Mouse (Mus musculus) cerebellum, postnatal 36 days (tissue): ENCODE measurements around the gene Meox1.

Source experiments
- DNase-seq, 2 experiments: peaks; one replicate each; pipeline ENCODE4 v3.0.0; 2021 to 2022; ENCODE audit warnings: mixed read lengths in 2 of 2

Meox1 gene

DNA sequence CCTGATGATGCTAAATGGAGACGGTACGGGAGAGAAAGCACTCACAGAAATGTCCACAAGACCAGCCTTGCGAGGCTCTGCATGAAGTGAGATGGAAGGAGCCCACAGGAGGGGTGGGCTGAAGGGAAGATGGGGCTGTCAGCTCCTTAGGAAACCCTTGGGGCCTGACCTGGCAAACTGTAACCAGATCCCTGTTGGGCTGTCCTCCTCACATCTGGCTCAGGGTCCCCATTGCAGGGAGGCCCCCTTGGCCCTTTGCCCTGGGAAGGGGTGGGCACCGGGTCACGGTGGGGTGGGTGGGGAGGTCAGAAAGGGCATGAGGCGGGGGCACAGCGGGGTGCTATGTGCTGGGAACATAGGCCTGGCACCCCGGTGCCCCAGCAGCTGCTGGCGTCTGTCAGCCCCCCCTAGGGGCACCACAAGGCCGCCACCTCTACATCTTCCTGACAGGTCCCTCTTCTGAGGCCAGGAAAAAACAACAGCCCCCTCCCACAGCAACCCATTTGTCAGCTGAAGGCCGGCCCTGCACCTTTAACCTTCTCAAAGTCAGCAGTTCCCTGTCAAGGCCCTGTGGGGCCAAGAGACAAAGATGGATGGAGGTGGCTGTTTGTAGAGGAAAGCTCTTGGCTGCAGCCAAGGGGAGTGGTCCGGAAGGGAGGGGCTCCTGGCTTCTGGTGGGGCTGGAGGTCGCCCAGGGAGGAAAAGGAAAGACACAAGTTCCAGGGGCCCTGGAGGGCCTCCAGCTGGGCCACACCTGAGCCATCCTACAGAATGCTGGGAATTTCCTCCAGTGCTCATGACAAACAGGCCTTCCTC is 2.6 kb upstream of the Meox1 start:
- DNase-seq = no peak

DNA sequence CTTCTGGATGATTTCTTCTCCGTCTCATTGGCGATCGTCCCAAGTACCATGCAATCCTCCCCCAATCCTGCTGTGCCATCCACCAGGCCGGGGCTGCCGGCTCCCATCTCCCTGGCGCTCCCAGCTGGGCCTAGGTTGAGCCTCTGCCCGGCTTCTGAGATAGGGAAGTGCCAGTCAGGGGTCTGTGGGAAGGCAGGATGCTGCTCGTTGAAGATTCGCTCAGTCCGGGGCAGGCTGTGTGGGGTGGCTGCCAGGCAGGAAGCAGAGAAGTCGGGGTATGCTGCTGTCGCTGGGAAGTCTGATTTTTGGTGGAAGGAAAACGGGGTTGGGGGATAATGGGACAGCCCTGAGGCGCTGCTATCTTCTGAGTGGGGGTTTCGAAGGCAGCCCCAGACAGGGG is 614 bp downstream of the Meox1 start:
- no peak for DNase-seq

DNA sequence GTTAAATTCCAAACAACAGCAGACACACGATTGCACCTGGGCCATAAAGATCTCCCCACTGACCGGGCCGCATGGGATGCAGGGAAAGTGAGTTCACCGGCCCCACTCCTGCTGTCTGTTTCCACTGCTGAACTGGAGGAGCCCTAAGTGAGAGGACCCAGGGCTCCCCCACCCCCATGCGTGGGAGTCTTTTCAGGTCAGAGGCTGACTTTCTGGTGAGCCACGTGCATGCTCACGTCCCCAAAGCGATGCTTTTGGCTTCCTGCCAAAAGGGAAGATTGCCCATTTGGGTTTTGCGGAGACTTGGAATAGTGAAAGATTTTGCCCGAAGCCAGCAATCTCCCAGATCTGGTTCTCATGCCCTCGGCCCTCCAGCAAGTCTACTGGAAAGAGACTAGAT is 2.7 kb downstream of the Meox1 start:
- DNase-seq = peak in 1 of 2 experiments; percentile 17

DNA sequence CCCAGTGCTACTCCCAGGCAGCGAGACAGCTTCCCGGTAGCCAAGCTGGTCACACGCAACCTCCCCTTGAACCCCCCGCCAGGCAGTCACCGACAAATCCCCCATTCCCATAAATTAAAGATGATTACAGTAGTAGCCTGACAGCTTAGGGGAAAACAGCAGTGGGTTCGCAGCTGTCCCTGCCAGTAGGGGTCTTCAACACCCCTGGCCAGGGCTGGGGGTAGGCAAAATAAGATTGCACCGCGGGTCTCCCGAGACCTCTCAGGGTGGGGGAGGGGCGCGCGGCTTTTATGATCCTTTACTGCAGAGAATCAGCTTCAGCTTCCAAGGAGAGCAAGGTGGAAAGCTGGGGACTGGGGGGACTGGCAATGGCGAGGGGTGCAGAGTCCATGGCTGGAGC is 4.4 kb downstream of the Meox1 start:
- peak in 1 of 2 experiments; percentile 15 for DNase-seq

DNA sequence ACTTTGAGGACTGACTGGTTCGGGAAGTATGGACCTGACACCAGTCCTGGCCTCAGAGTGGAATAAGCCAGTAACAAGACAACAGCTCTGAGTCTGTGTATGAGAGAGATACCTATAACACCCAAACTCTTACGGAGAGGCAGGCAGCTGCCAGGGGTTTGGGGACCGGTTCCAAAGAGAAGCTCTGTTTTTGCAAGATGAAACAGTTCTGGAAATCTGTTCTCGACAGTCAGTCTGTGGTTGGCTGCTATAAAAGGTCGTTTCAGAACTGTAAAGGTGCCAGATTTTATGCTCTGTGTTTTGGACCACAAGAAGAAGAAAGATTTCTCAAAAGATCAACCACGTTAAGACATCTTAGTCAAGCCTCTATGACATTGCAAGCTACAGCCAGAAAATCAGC is 5.4 kb downstream of the Meox1 start:
- DNase-seq = no peak

DNA sequence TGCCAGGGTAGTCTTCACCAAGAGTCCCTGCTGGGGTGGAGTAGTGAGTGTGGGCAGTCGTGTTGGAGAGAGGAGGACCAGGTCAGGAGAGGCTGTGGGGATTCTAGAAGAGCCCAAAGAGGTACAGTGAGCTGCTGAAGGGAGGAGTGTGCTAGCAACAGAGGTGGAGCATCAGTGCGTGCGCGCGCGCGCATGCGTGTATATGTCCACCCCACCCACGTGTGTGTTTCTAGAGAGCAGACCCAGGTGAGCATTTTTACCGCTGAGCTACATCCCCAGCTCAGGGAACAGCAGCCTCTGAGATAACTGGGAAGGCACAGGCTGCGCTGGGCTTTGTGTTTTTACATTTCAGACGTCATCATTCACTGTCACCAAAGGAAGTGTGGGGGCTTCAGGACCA is 7.7 kb downstream of the Meox1 start:
- no peak for DNase-seq

DNA sequence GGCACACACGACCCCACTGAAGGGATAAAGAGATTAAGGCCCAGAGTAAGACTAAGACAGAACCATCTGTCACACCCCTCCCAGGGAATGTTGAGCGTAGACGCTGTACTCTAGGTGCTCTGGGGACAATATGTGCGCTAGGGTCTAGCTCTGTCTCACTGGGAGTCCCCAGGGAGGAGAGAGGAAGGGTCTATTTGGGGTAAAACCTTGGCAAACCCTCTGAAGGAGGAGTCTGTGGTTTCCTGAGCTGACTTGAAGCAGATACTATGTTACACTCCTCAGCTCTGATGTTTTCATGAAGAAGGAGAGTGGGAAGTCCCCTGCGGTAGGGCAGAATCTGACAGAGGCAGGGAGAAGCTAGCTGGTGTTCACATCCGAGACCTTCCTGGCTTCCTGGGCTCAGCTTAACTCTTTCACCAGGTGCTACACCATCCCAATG is 8.3 kb downstream of the Meox1 start:
- no peak for DNase-seq

DNA sequence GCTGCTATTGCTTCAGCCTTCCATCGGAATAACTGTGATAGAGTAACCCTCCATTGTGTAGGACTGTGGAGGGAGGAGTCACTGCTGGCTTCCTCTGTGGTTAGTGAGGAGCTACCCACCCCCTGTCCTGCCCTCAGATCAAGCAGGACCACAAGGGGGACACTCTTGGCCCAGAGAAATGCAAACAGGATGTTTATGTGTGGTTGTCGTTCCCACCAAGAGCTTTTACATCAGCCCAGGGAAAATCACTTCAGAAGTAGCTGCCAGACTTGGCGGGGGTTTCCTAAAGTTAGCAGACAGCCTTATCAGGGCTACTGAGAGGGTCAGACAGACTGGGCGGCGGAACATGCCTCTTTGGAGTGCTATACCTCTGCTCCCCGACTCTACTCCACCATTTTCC is 8.9 kb downstream of the Meox1 start:
- no peak for DNase-seq

DNA sequence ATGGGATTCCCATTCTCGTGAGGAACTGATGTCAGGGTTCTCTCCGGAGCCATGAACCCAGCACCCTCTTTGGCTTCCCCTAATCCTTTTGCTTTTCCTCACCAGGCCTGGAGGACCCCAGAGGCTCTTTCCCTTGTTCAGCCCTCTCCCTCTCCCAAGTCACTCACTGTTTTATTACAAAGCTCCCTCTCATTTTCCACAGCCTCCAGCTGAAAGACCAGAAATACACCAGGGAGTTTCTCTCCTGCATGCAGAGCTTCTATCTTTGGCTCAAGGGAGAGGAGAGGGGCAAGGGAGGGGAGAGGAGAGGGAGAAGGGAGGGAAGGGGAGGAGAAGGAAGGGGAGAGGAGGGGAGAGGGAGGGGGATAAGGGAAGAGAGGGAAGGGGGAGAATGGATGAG is 10.3 kb downstream of the Meox1 start:
- no peak for DNase-seq

DNA sequence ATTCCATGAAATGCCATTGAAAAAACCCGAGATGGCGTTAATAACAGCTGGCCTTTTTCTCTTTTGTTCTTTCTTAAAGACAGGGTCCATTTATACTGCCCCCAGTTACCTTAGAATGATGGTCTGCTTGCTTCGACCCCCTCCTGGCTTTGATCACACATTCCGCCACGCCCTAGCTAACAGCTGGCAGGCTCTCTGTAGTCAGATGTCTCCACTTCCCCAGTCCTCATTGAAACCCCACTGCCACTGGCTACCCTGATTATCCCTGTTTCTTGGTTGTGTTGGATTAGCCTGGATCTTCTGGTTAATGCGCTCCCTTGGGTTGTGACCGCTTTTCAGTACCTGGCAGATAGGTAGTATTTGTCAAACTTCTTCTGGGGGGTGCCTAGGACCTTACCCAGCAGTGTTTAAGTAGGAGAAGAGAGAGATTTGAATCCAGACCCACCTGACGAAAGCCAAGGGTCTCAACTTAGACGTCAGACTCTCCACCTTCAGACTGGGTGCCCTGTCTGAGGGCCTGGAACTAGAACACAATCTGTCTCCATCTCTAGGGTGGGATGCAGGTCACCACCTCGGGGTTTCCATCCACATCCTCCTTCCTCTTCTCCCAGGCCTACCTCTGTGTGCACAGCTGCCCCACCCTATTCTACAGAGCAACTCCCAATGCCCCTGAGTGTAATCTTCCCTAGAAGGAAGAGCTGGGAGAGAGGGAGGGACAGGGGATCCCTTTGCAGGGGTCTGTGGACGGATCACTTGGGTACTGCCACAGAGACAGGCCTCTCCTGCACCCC is 11.5 kb downstream of the Meox1 start:
- DNase-seq = no peak

DNA sequence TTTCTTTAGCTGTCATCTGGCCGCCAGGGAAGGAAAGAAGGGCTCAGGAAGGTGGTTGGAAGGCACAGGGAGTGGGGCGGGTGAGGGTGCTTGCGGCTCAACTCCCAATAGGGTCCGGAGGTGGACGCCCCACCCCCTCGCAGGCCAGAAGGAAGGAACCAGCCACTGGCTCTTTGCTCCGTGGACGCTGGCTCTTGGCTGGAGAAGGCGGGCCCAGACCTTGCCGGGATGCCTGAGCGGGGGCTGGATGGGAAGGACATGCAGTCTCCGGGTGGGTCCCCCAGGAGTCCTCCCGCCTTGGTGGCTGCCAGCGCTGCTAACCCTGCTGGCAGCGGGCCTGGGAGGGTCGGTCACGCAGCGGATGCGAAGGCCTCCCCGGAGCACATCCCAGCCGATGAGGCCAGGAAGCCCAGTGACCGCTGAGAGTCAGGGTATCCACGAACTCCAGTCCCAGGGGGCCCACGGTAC is 12.5 kb downstream of the Meox1 start:
- DNase-seq = peak; percentile 28 to 47

DNA sequence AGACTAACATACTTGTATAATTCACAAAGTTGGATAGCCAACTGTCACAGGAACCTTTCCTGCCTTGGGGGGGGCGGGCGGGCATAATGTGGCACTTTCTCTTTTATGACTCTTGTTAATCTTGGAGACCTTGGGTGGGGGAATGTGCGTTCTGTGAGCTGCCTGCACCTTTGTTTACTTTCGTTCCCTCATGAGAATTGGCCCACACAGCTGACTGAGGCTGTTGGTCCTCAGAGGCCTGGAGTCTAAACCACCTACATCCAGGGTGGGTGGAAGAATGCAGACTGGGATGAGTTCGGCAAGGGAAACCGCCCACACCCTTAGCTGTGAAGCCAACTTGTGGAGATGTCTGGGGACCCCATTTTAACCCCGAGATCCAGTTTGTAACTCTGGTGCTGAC is 13.0 kb downstream of the Meox1 start:
- no peak for DNase-seq

DNA sequence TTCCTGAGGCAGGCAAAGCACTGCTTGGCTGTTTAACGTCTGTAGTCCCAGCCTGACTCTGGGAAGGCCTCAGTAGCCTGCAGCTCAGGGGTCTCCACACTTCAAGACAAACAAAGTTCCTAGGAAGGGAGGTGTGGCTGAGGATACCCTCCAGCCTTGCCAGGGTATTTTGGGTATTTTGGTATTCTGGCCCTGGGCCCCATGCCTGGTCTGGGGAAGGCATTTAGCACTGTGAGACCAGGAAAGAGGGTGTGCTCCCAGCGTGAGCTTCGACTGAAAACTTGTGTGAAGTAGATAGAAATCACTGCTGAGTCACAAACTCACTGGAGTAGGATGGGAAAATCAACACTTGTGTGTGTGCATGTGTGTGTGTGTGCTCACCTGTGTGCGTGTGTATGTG is 14.5 kb downstream of the Meox1 start:
- DNase-seq = no peak

DNA sequence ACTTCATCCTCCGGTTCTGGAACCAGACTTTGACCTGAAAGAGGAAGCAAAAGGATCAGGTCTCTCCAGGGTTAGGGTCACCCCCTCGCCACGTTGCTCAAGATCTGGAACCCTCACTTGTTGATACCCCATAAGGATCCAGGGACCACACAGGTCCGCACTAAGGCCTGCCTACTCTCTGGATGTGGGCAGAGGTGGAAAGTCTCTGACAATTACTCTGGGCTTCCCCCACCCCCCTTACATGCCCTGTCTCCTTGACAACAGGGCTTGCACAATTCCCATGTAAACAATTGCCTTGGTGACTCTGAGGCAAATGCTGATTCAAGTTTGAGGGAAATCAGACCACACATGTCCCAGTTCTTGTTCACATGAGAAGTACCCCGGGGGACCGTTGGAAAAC is 15.5 kb downstream of the Meox1 start:
- no peak for DNase-seq

DNA sequence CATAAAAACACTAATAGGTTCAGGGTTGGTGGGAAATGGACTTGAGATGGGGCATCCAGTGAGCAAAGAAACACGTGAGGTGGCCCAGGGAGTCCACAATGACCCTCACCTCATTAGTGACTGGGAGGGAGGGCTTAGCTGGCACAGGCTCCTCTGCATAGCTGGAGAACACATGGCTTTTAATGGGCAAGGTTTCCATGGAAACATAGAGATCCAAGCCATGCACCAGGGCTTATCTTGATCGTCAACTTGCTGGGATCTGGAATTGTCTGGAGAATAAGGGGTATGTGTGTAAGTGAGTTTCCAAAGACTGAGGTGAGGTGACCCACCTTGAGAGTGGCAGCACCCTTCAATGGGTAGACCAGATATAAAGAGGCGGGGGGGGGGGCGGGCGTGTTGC is 19.2 kb downstream of the Meox1 start:
- no peak for DNase-seq

DNA sequence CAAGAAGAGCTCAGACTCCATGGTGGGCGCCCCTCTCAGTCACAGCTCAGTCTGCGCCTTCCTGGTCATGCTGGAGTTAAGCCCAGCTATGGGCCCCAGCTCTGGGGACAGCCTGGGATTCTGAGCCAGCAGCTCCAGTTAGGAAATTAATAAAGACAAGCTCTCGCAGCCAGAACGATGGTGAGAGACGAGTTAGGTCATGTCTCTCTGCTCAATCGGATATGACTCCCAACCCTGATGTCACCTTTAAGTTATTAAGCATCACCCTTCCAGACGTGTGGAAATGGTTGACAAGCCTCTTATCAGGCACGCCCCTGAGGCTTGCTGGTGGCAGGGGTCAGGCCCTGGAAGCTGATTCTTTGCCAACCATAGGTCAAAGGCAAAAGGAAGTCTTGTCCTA is 20.3 kb downstream of the Meox1 start:
- DNase-seq = no peak

DNA sequence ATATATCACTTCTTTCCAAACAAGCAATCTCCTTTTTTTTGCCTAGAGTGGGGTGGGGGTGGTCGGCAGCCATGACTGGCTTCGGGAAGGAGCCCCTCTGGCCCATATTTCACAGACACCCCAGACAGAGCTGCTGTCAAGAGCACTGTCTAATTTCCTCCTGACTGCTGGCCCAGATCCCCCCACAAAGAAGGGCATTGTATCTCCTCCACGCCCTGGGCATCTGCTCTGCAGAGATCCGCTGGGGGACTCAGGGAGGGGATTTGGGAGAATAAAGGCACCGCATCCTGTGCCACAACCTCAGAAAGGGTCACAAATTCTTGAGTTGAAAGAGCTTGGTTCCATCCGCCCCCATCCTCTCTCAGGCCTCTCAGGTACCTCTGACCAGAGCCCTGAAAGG is 22.7 kb downstream of the Meox1 start:
- no peak for DNase-seq

DNA sequence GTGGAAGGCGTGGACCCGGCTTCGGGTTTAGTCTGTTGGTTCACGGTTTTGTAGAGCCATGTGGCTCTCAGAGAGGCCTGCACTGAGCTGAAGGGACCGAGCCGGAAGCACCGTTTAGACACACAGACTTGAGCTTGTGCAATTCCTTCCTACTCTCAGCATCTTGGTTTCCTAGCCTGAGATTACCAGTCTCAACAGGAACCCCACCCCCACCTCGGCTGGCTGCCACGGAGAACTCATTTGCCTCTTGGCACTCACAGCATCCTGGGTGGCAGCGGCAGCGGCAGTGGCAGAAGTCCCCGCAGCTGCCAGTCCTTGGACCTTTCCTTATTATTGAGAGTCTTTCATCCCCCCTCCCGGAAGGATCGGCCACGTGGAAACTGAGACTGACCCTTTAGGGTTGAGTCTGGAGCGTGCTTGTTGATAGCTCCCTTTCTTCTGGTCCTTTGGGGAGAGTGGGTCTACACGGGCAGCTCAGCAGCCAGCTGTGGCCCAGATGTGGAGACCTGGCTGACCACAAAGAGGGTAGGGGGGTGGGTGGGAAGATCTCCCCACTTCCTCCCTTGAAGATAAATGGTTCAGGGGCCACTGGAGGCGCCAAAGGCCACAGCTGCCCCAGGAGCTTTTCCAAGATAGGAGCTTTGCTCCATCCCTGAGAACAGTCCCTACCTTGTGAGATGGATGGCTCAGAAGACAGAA is 24.0 kb downstream of the Meox1 start:
- no peak for DNase-seq

DNA sequence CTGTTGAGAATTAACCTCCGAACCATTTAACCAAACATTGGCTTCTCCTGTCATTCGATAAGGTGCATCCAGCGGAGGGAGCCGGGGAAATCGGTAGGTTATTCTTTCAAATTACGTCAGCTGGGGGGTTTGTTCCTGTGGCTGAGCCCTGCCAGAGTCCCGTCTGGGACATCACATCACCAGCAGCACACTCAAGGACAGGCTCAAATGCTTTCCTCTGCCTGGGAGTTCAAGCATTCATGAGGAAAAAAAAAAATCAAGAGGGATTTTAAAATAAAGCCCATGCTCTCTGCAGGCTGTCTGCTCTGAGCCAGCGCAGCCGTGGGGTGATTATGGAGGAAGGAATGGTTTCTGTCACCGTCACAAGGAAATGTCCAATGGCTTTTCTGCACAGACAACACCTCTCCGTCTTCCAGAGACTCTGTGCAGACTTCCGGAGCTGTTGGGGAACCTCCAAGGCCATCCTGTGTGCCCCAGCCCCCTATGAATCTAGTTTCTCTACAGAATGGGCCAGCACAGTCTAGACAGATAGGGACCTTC is 26.6 kb downstream of the Meox1 start:
- no peak for DNase-seq

DNA sequence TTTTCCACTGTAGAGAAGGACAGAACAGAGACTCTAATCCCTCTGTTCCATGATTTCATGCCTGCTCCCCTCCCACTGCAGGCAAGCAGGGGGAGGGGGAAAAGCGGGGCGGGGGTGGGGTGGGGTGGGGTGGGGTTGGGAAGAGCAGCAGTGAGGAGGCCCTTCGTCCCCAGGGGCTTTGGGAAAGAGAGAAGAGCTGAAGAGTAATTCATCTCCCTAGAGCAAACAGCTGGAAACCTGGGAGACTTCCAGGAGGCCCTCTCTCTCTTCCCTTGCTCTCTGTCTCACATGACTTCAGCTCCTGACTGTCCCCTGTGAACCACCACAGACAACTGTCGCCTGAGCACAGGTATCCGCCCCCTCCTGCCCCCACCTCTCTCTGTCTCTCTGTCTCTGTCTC is 35.4 kb downstream of the Meox1 start:
- DNase-seq = no peak

DNA sequence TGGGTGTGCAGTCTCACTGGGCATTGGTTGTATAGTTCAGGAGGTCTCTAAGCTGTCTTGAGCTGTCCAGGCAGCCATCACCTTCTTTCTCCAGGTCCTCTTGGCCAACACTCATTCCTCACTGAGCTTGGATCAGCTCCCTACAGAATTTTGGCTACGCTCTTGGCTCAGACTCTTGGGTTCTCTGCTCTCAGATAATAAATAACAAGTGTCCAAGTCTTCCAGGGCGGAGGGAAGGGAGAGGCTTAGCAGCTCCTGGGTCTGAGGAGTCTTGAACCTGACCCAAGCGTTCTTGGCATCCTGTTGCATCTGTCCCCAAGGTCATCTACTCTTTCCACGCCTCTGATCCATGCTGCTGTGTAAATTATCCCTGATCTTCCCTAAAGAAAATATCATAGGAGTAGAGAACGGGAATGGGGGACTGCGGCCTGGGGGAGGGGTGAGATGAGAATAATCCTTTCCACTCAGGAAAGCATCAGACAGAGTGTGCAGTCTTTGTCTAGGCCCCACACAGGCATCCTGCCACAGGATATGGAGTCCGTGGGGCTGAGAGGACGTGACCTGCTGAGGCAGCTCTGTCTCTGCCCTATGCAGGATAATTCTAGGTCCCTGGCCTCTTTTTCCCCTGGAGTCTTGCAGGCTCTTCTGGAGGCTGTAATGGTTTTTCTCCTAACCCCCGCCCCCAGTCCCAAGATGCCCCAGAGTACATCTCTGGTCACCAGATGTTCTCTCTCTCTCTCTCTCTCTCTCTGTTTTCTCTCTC is 38.0 kb downstream of the Meox1 start:
- DNase-seq = peak; percentile 49 to 56

DNA sequence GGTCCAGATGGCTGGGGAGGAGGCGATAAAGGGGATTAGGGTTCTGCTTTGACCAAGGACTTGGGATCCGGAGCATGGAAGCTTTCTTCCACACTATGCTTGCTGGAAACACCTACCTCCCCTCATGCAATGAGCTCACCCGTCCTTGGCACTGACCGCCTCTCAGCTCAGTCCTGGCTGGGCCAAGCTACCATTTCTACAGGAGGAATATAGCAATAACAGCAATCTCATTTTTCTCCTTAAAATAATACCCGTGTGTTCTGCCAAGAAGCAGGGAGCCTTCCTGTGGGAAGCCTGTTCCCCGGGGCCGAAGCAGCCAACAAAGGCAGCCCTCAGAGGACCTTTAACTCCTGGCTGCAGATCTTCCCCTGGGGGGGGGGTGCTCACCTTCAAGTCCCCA is 43.1 kb downstream of the Meox1 start:
- peak; percentile 61 to 65 for DNase-seq

DNA sequence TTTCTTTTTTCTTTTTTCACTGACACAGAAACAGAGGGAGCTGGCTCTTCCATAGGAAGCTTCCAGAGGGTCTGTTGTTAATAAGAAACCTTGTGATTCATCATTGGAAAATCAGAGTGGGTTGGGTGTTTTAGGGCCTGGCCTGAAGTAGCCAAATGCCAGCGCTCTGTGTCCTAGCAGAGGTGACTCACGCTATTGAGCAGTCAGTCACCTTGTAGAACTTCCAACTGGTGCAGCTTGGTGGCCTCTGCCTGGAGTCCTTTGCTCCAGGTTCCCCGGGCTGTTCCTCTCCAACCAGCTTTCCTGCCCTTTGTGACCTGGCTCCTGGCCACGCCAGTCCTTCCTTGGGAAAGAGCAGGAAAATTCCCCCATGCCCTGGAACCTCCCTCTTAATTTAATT is 44.9 kb downstream of the Meox1 start:
- DNase-seq = no peak
